Mouse (Mus musculus) limb, embryonic 15.5 days (tissue): Measurements from ENCODE around the gene Vmn1r4. TPM values are rescaled to one million over a fixed set of nuclear protein-coding genes. Genes with fewer than 3 reads are reported as not detected.

Source experiments
- polyA plus RNA-seq: library from polyadenylated mRNA; unstranded; fragments of >200 nt; fragmentation: Nextera tagmentation; extraction: Ambion mirVana; gene quantifications from 2 replicates; pipeline ENCODE4 v1.2.1, GENCODE M21; 2015

Gene Vmn1r4
- polyA plus RNA-seq, 1 experiment from 2014 or later, result 0.28 TPM

Other genes with a start within 250 kb of the Vmn1r4 start
- gene Lsm5, start 219.3 kb upstream of the Vmn1r4 start, polyA plus RNA-seq, result 77.9 and 106 TPM in 2 replicates
- gene Avl9, start 209.1 kb upstream of the Vmn1r4 start, polyA plus RNA-seq, result 7.9 and 8.2 TPM in 2 replicates
- 23.2 and 25.5 TPM in 2 replicates for gene Kbtbd2, start 126.2 kb upstream of the Vmn1r4 start, polyA plus RNA-seq
- 234 and 259 TPM in 2 replicates for gene Fkbp9, start 92.0 kb upstream of the Vmn1r4 start, polyA plus RNA-seq
- gene Nt5c3, start 83 bp upstream of the Vmn1r4 start, polyA plus RNA-seq, result 55.6 and 61.5 TPM in 2 replicates
- gene Vmn1r5, start 46.3 kb downstream of the Vmn1r4 start, polyA plus RNA-seq, result not detected in 2 replicates
- not detected in 2 replicates for gene Vmn1r6, start 73.2 kb downstream of the Vmn1r4 start, polyA plus RNA-seq
- gene Vmn1r7, start 101.3 kb downstream of the Vmn1r4 start, polyA plus RNA-seq, result not detected in 2 replicates
- not detected in 2 replicates for gene Vmn1r8, start 108.3 kb downstream of the Vmn1r4 start, polyA plus RNA-seq
- gene Vmn1r9, start 142.8 kb downstream of the Vmn1r4 start, polyA plus RNA-seq, result not detected in 2 replicates
- not detected in 2 replicates for gene Vmn1r10, start 185.4 kb downstream of the Vmn1r4 start, polyA plus RNA-seq
- gene Vmn1r11, start 209.4 kb downstream of the Vmn1r4 start, polyA plus RNA-seq, result not detected in 2 replicates
- gene Vmn1r12, start 232.9 kb downstream of the Vmn1r4 start, polyA plus RNA-seq, result not detected in 2 replicates